In the genomic region with DNA sequence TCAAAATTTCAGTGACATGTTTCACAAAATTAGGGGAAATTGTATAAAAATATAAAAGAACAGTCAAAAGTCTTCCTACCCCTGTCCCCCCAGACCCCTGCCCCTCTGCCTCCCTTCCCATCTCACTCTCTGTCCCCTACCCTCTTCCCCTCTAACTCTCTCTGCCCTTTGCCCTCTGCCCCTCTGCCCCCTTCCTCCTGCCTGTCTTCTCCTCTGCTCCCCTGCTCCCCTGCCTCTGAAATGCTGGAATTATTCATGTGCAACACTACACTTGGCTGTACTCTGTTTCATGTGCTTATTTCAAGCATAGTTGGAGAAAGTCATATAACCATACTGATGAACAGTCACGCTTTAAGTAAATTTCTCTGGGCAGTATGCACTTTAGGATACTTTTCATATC, we compare ENCODE assay signal across 20 mouse cellular contexts. TPM values are rescaled to one million over a fixed set of nuclear protein-coding genes. Genes with fewer than 3 reads are reported as not detected.
A peak's percentile ranks its signal among the peaks of the same experiment; 100 is the strongest.
DNase-seq lines count a peak whose midpoint lies in the region; ATAC-seq lines count a peak whose summit lies in the region.
"Had no signal": no experiment of that assay in that cellular context is flagged by ENCODE, and none has a peak within 500 bp of the region (broad histone marks: within the 10 kb centered on the region; RNA-seq: fewer than 3 reads in every experiment).

No protein-coding gene starts in this region.

- 95% methylated on average over 1 of the region's 1 CpGs for WGBS in kidney, embryonic 14.5 days

- peaks cover 3% of the 10 kb centered on the region; the same call in 1 of the 2 replicates for H3K4me1 ChIP-seq in kidney, embryonic 14.5 days (ENCODE audit: control insufficient read depth, insufficient read depth, low read length)
- H3K4me1 ChIP-seq: embryonic facial prominence, embryonic 10.5 days; embryonic facial prominence, embryonic 12.5 days; forebrain, embryonic 13.5 days; forebrain, embryonic 15.5 days had no signal

- no peaks in the 10 kb centered on the region for H3K9me3 ChIP-seq in kidney, embryonic 14.5 days (ENCODE audit: control insufficient read depth, low read length)
- H3K9me3 ChIP-seq: embryonic facial prominence, embryonic 10.5 days; embryonic facial prominence, embryonic 12.5 days; forebrain, embryonic 13.5 days; forebrain, embryonic 15.5 days had no signal

- DNase-seq in kidney, adult 11 months, result peak; percentile 14
- DNase-seq in kidney, adult 18-20 months, result no peak
- peak; percentile 42 for DNase-seq in kidney, adult 9 months
- DNase-seq in kidney, postnatal 14 days, result peak; percentile 17
- DNase-seq in kidney, postnatal 36 days, result peak; percentile 41 to 56
- DNase-seq: adrenal gland, adult 2 months; adrenal gland, postnatal 10 days; adrenal gland, postnatal 25 days; B cell, adult 2 months; cerebellum, adult 11 months; cerebellum, adult 18-20 months; cerebellum, adult 8-10 months; cerebellum, adult 9-11 months; cerebellum, postnatal 25 days had no signal

- H3K27me3 ChIP-seq in kidney, embryonic 14.5 days (ENCODE audit: control insufficient read depth, insufficient read depth, low read length), result no peaks in the 10 kb centered on the region
- H3K27me3 ChIP-seq: embryonic facial prominence, embryonic 12.5 days; forebrain, embryonic 13.5 days; forebrain, embryonic 15.5 days had no signal

- no peak overlapping the region for H3K27ac ChIP-seq in kidney, embryonic 14.5 days (ENCODE audit: low read depth, low read length)
- H3K27ac ChIP-seq: embryonic facial prominence, embryonic 10.5 days; embryonic facial prominence, embryonic 12.5 days; forebrain, embryonic 13.5 days; forebrain, embryonic 15.5 days had no signal

- no peak overlapping the region for H3K9ac ChIP-seq in kidney, embryonic 14.5 days (ENCODE audit: low read depth, low read length)
- H3K9ac ChIP-seq: embryonic facial prominence, embryonic 12.5 days; forebrain, embryonic 13.5 days; forebrain, embryonic 15.5 days had no signal

- H3K36me3 ChIP-seq in kidney, embryonic 14.5 days (ENCODE audit: control insufficient read depth, insufficient read depth, low read length), result no peaks in the 10 kb centered on the region
- H3K36me3 ChIP-seq: embryonic facial prominence, embryonic 10.5 days; embryonic facial prominence, embryonic 12.5 days; forebrain, embryonic 15.5 days had no signal

- no peak for ATAC-seq in kidney, embryonic 14.5 days (ENCODE audit: low FRiP score, low TSS enrichment)
- no peak for ATAC-seq in CD4-positive, CD25-positive, alpha-beta regulatory T cell, adult 4 months
- ATAC-seq: forebrain, embryonic 13.5 days; forebrain, embryonic 15.5 days had no signal

- no peak overlapping the region for H3K4me2 ChIP-seq in kidney, embryonic 14.5 days (replicated peaks; ENCODE audit: low read depth, low read length)
- H3K4me2 ChIP-seq: embryonic facial prominence, embryonic 12.5 days; forebrain, embryonic 13.5 days; forebrain, embryonic 15.5 days had no signal

- H3K4me3 ChIP-seq in kidney, embryonic 14.5 days (ENCODE audit: low read length), result no peak overlapping the region
- H3K4me3 ChIP-seq: embryonic facial prominence, embryonic 10.5 days; embryonic facial prominence, embryonic 12.5 days; forebrain, embryonic 13.5 days; forebrain, embryonic 15.5 days had no signal

RNA-seq across cellular contexts. Expression of gene Casc4, which starts 19.6 kb away (rescaled TPM):
- 18.3 and 25.5 TPM in 2 replicates for polyA plus RNA-seq in kidney, embryonic 14.5 days (2014; fragmentation: Nextera tagmentation; extraction: Ambion mirVana)
- 1 to 10 TPM; 3.1 to 3.6 TPM for polyA plus RNA-seq in CD4-positive, CD25-positive, alpha-beta regulatory T cell, adult 4 months (2017; shearing (Covaris generic))
